Mouse (Mus musculus): ENCODE results near the gene Negr1. TPM values are rescaled to one million over a fixed set of nuclear protein-coding genes. Genes with fewer than 3 reads are reported as not detected.

Negr1 gene
- total and polyA plus RNA-seq, 3 experiments = not detected

GRCm38 (mm10) chr3:156925102-156925501 lies 363.5 kb downstream of the Negr1 start:
- in situ Hi-C loops (cut with MboI; ENCODE audit: low pct_ligation_motif_present, low pct_unique_long_range_greater_than_20kb, low sequenced_read_pairs) = no loop called here
- Histone ChIP-seq H3K9ac (ENCODE audit: insufficient read depth, low read depth) (no peak overlapping the region), H3K27ac (ENCODE audit: insufficient read depth, low read depth) (no peak overlapping the region), H3K4me3 (replicated peaks in 1 of 3; ENCODE audit: low read depth in 2 of 3, low read length in 2 of 3, poor library complexity in 1 of 3) (no peak overlapping the region), H3K4me2 (ENCODE audit: insufficient read depth, low read depth, poor library complexity, severe bottlenecking) (no peak overlapping the region), H3K79me2 (replicated peaks; ENCODE audit: control insufficient read depth, extremely low read depth, insufficient read depth, poor library complexity, severe bottlenecking) (no peaks in the 10 kb centered on the region), H3K9me3 (replicated peaks; ENCODE audit: low read length) (peaks cover 9% of the 10 kb centered on the region), H3K27me3 (replicated peaks) (no peaks in the 10 kb centered on the region), H3K36me3 (replicated peaks in 1 of 2; ENCODE audit: control insufficient read depth in 1 of 2, insufficient read depth in 1 of 2, low read length in 1 of 2) (no peaks in the 10 kb centered on the region), H3K4me1 (ENCODE audit: control insufficient read depth in 1 of 2, insufficient read depth in 2 of 2) (no peaks in the 10 kb centered on the region)
- TF ChIP-seq CHD2 (IDR thresholded peaks at IDR 0.05; ENCODE audit: low read length) (no peak), USF1 (IDR thresholded peaks at IDR 0.05; ENCODE audit: low read depth, low read length) (no peak), TBP (conservative IDR thresholded peaks at IDR 0.05; ENCODE audit: low read depth, low read length) (no peak), MEF2A (IDR thresholded peaks at IDR 0.05; ENCODE audit: borderline replicate concordance, low read depth, low read length) (no peak), JUN (IDR thresholded peaks at IDR 0.05; ENCODE audit: insufficient read depth, low read depth, low read length) (no peak), ZKSCAN1 (IDR thresholded peaks at IDR 0.05; ENCODE audit: borderline replicate concordance, low read depth, low read length) (no peak), USF2 (conservative IDR thresholded peaks at IDR 0.05; ENCODE audit: low read depth, low read length) (no peak), MAZ (IDR thresholded peaks at IDR 0.05; ENCODE audit: low read depth, low read length) (no peak), SMC3 (IDR thresholded peaks at IDR 0.05; ENCODE audit: low read depth, low read length) (no peak), ZNF384 (IDR thresholded peaks at IDR 0.05; ENCODE audit: low read depth, low read length) (no peak), ELF1 (IDR thresholded peaks at IDR 0.05; ENCODE audit: low read depth, low read length) (no peak), IRF4 (IDR thresholded peaks at IDR 0.05; ENCODE audit: low read depth, low read length) (no peak), ZC3H11A (IDR thresholded peaks at IDR 0.05; ENCODE audit: low read depth, low read length) (no peak), SIN3A (IDR thresholded peaks at IDR 0.05; ENCODE audit: low read length) (no peak), NRF1 (IDR thresholded peaks at IDR 0.05; ENCODE audit: low read depth, low read length) (no peak), ETS1 (conservative IDR thresholded peaks at IDR 0.05; ENCODE audit: low read depth, low read length) (no peak), UBTF (IDR thresholded peaks at IDR 0.05; ENCODE audit: low read depth, low read length) (no peak), RAD21 (IDR thresholded peaks at IDR 0.05; ENCODE audit: low read depth, low read length) (no peak)
- no peak for DNase-seq (ENCODE audit: extremely low read depth)
- dilution Hi-C loops (cut with MboI; ENCODE audit: extremely low pct_ligation_motif_present, extremely low pct_unique_long_range_greater_than_20kb, low sequenced_read_pairs) = no loop called here

- dilution Hi-C loops (cut with MboI; ENCODE audit: extremely low pct_ligation_motif_present, extremely low pct_unique_long_range_greater_than_20kb, low sequenced_read_pairs) = no loop called here
- H3K4me2 ChIP-seq (ENCODE audit: insufficient read depth, low read depth, poor library complexity, severe bottlenecking) = no peak overlapping the region
- TF ChIP-seq NRF1 (IDR thresholded peaks at IDR 0.05; ENCODE audit: low read depth, low read length) (no peak), IRF4 (IDR thresholded peaks at IDR 0.05; ENCODE audit: low read depth, low read length) (no peak), KAT2A (IDR thresholded peaks at IDR 0.05; ENCODE audit: insufficient replicate concordance, low read length) (no peak), E2F4 (IDR thresholded peaks at IDR 0.05; ENCODE audit: insufficient replicate concordance, low read depth, low read length) (no peak)
- no peak overlapping the region for H3K9ac ChIP-seq (ENCODE audit: insufficient read depth, low read depth)
- H3K4me1 ChIP-seq (ENCODE audit: control insufficient read depth in 1 of 2, insufficient read depth in 2 of 2) = no peaks in the 10 kb centered on the region
- no peaks in the 10 kb centered on the region for H3K79me2 ChIP-seq (replicated peaks; ENCODE audit: control insufficient read depth, extremely low read depth, insufficient read depth, poor library complexity, severe bottlenecking)
- in situ Hi-C loops (cut with MboI; ENCODE audit: low pct_ligation_motif_present, low pct_unique_long_range_greater_than_20kb, low sequenced_read_pairs) = no loop called here
- H3K27me3 ChIP-seq (replicated peaks) = no peaks in the 10 kb centered on the region
- no peak overlapping the region for H3K4me3 ChIP-seq (replicated peaks in 1 of 3; ENCODE audit: low read depth in 2 of 3, low read length in 2 of 3, poor library complexity in 1 of 3)
- H3K36me3 ChIP-seq (replicated peaks in 1 of 2; ENCODE audit: control insufficient read depth in 1 of 2, insufficient read depth in 1 of 2, low read length in 1 of 2) = no peaks in the 10 kb centered on the region
- H3K27ac ChIP-seq (ENCODE audit: insufficient read depth, low read depth) = no peak overlapping the region
- H3K9me3 ChIP-seq (replicated peaks; ENCODE audit: low read length) = peaks cover 7% of the 10 kb centered on the region
- no peak for DNase-seq (ENCODE audit: extremely low read depth)
Measured at GRCm38 (mm10) chr3:156928396-156929061, 366.9 kb downstream of the Negr1 start.
